Mouse (Mus musculus): ENCODE data around the gene Zbtb4.
A peak's percentile ranks its signal among the peaks of the same experiment; 100 is the strongest.

DNA sequence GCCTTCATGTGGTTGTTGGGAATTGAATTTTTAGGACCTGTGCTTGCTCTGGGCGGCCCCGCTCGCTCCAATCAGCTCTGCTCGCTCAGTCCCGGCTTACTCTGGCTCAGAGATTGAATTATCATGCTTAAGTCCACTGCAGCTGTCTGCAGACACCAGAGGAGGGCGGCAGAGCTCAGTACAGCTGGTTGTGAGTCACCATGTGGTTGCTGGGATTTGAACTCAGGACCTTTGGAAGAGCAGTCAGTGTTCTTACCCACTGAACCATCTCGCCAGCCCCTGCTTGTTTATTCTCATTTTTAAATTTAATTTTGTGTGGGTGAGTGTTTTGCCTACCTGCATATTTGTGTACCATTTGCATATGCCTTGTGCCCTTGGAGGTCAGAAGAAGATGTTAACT is 2.2 kb upstream of the Zbtb4 start:
- no peak for TF ChIP-seq NRF1 (IDR thresholded peaks at IDR 0.05; ENCODE audit: insufficient read depth, low read depth, low read length, poor library complexity, severe bottlenecking)
- TF ChIP-seq ZNF384 (IDR thresholded peaks at IDR 0.05; ENCODE audit: low read depth, low read length), result no peak
- no peak for TF ChIP-seq ZKSCAN1 (IDR thresholded peaks at IDR 0.05; ENCODE audit: low read depth, low read length)
- TF ChIP-seq E2F4 (IDR thresholded peaks at IDR 0.05; ENCODE audit: borderline replicate concordance, low read depth, low read length), result no peak
- TF ChIP-seq POLR2A (IDR thresholded peaks at IDR 0.05; ENCODE audit: control insufficient read depth in 1 of 2, insufficient read depth in 1 of 2, low read depth in 1 of 2, low read length in 2 of 2, poor library complexity in 1 of 2), result no peak
- no peak for TF ChIP-seq NELFE (IDR thresholded peaks at IDR 0.05; ENCODE audit: low read depth, low read length)
- peak; percentile 25 to 71 (median 60) for TF ChIP-seq CTCF (IDR thresholded peaks at IDR 0.05 in 2 of 3, conservative IDR thresholded peaks at IDR 0.05 in 1 of 3; ENCODE audit: control insufficient read depth in 1 of 3, insufficient read depth in 1 of 3, low read depth in 2 of 3, low read length in 3 of 3, poor library complexity in 1 of 3, severe bottlenecking in 1 of 3)
- TF ChIP-seq TCF12 (IDR thresholded peaks at IDR 0.05; ENCODE audit: low read depth, low read length), result no peak
- no peak for TF ChIP-seq TBP (IDR thresholded peaks at IDR 0.05; ENCODE audit: low read depth, low read length)
- TF ChIP-seq GABPA (IDR thresholded peaks at IDR 0.05; ENCODE audit: low read depth, low read length), result no peak
- no peak for TF ChIP-seq USF1 (IDR thresholded peaks at IDR 0.05; ENCODE audit: low read depth, low read length)
- peak; percentile 57 for TF ChIP-seq SMC3 (IDR thresholded peaks at IDR 0.05; ENCODE audit: low read depth, low read length)
- no peak for TF ChIP-seq ZMIZ1 (IDR thresholded peaks at IDR 0.05; ENCODE audit: low read depth, low read length)
- no peak for TF ChIP-seq MYB (IDR thresholded peaks at IDR 0.05; ENCODE audit: low read depth, low read length)

All from MEL (cell line).